Mouse (Mus musculus) neural tube, embryonic 14.5 days (tissue): ENCODE measurements around the gene Rnf225. TPM values are rescaled to one million over a fixed set of nuclear protein-coding genes. Genes with fewer than 3 reads are reported as not detected.
A peak's percentile ranks its signal among the peaks of the same experiment; 100 is the strongest.

Experiments
- ATAC-seq: fragments of 200-750 bp; cut with Nextera tagmentation; 2 replicates; pipeline ENCODE4 v1.8.0; 2017; ENCODE audit warnings: low read depth, mild to moderate bottlenecking, moderate TSS enrichment, moderate library complexity
- H3K27ac ChIP-seq: fragments of 300-500 bp; sonication (generic); 2 replicates; pipeline ENCODE4 v1.5.1; 2014; ENCODE audit warnings: low read depth, mild to moderate bottlenecking, control low read depth, low read length, moderate library complexity, mixed read lengths
- H3K27me3 ChIP-seq: fragments of 300-500 bp; sonication (generic); 2 replicates; pipeline ENCODE4 v1.6.1; 2014; ENCODE audit warnings: low read length; ENCODE audit not compliant: control insufficient read depth, insufficient read depth
- H3K36me3 ChIP-seq: fragments of 300-500 bp; sonication (generic); 2 replicates; pipeline ENCODE4 v1.6.1; 2014; ENCODE audit warnings: low read length, mixed read lengths; ENCODE audit not compliant: control insufficient read depth, insufficient read depth
- H3K4me1 ChIP-seq: fragments of 300-500 bp; sonication (generic); 2 replicates; pipeline ENCODE4 v1.6.1; 2014; ENCODE audit warnings: low read length; ENCODE audit not compliant: control insufficient read depth, insufficient read depth
- H3K4me2 ChIP-seq: fragments of 300-500 bp; sonication (generic); 2 replicates; pipeline ENCODE4 v1.6.1; 2014; ENCODE audit warnings: mild to moderate bottlenecking, low read depth, low read length, control low read depth
- H3K4me3 ChIP-seq: fragments of 300-500 bp; sonication (generic); 2 replicates; pipeline ENCODE4 v1.5.1; 2014; ENCODE audit warnings: low read depth, low read length, control low read depth, mixed read lengths
- H3K9ac ChIP-seq: fragments of 300-500 bp; sonication (generic); replicated peaks from 2 replicates; pipeline ENCODE4 v1.6.1; 2014; ENCODE audit warnings: low read depth, mild to moderate bottlenecking, control low read depth, low read length, mixed read lengths
- H3K9me3 ChIP-seq: fragments of 300-500 bp; sonication (generic); 2 replicates; pipeline ENCODE4 v1.6.1; 2016; ENCODE audit warnings: low read length; ENCODE audit not compliant: control insufficient read depth
- WGBS: fragments of 180-500 bp; shearing (Covaris S2); extraction: QIAGEN DNeasy Blood & Tissue Kit; methylation state at CpG from one replicate; pipeline ENCODE4 v1.1.7; 2014; 5-methylcytosine and 5-hydroxymethylcytosine counted together
- polyA plus RNA-seq: library from polyadenylated mRNA; unstranded; fragments of >200 nt; fragmentation: Nextera tagmentation; extraction: Ambion mirVana; gene quantifications from 2 replicates; pipeline ENCODE4 v1.2.1, GENCODE M21; 2014

The Rnf225 gene
- polyA plus RNA-seq, 1 experiment from 2014 or later: 1.3 TPM

- H3K4me1 ChIP-seq: peaks cover 14% of the 10 kb centered on the region
- H3K27ac ChIP-seq: peak overlapping the region; percentile 86
- peak; percentile 45 for ATAC-seq
- peak overlapping the region; percentile 92 for H3K4me2 ChIP-seq
- no peaks in the 10 kb centered on the region for H3K9me3 ChIP-seq
- peaks cover 21% of the 10 kb centered on the region for H3K36me3 ChIP-seq
- WGBS: under 1% methylated on average over 29 of the region's 29 CpGs
- peak overlapping the region; percentile 91 for H3K9ac ChIP-seq
- no peaks in the 10 kb centered on the region; the same call in 1 of the 2 replicates for H3K27me3 ChIP-seq
- H3K4me3 ChIP-seq: peak overlapping the region; percentile 84
Measured at GRCm38 (mm10) chr7:12966104-12966845, 39.1 kb downstream of the Rnf225 start.

- no peak overlapping the region for H3K9ac ChIP-seq
- WGBS: 96% methylated on average over 25 of the region's 25 CpGs
- H3K4me3 ChIP-seq: no peak overlapping the region
- peaks cover 32% of the 10 kb centered on the region for H3K36me3 ChIP-seq
- no peak for ATAC-seq
- no peaks in the 10 kb centered on the region; the same call in 1 of the 2 replicates for H3K27me3 ChIP-seq
- H3K4me2 ChIP-seq: no peak overlapping the region
- H3K27ac ChIP-seq: no peak overlapping the region
- H3K4me1 ChIP-seq: peaks cover 12% of the 10 kb centered on the region
- no peaks in the 10 kb centered on the region for H3K9me3 ChIP-seq
Measured at GRCm38 (mm10) chr7:12970906-12971305, 43.7 kb downstream of the Rnf225 start.

GRCm38 (mm10) chr7:12977682-12978389 lies 50.6 kb downstream of the Rnf225 start, which contains the start of gene Zfp446:
Zfp446 (plus strand) TSS chr7:12977848.
- WGBS: under 1% methylated on average over 49 of the region's 49 CpGs
- Histone ChIP-seq H3K36me3 (no peaks in the 10 kb centered on the region), H3K27ac (peak within 1 kb of the TSS; percentile 82), H3K4me2 (peak within 1 kb of the TSS; percentile 71), H3K9me3 (no peaks in the 10 kb centered on the region), H3K4me1 (peaks cover 6% of the 10 kb centered on the region; the same call in 1 of the 2 replicates), H3K4me3 (peak within 1 kb of the TSS; percentile 43), H3K27me3 (no peaks in the 10 kb centered on the region), H3K9ac (peak within 1 kb of the TSS; percentile 63)
- ATAC-seq: peak; percentile 99

- Histone ChIP-seq H3K27me3 (no peaks in the 10 kb centered on the region), H3K9me3 (no peaks in the 10 kb centered on the region), H3K9ac (peak overlapping the region; percentile 63; the same call in 1 of the 2 replicates), H3K36me3 (no peaks in the 10 kb centered on the region), H3K27ac (peak overlapping the region; percentile 82; the same call in 1 of the 2 replicates), H3K4me2 (peak overlapping the region; percentile 71; the same call in 1 of the 2 replicates), H3K4me3 (0 out of 2 replicates have a peak overlapping the region, but pooled peaks have one; percentile 43), H3K4me1 (peaks cover 6% of the 10 kb centered on the region; the same call in 1 of the 2 replicates)
- no peak for ATAC-seq
- WGBS: 84% methylated on average over 18 of the region's 18 CpGs
Measured at GRCm38 (mm10) chr7:12978931-12979722, 51.9 kb downstream of the Rnf225 start.

- 37% methylated on average over 6 of the region's 6 CpGs for WGBS
- H3K27me3 ChIP-seq: no peaks in the 10 kb centered on the region
- H3K36me3 ChIP-seq: no peaks in the 10 kb centered on the region
- no peaks in the 10 kb centered on the region for H3K9me3 ChIP-seq
- no peak overlapping the region for H3K4me2 ChIP-seq
- no peak overlapping the region for H3K27ac ChIP-seq
- H3K9ac ChIP-seq: no peak overlapping the region
- H3K4me3 ChIP-seq: no peak overlapping the region
- peaks cover 6% of the 10 kb centered on the region; the same call in 1 of the 2 replicates for H3K4me1 ChIP-seq
- ATAC-seq: no peak
Measured at GRCm38 (mm10) chr7:12979776-12980175, 52.6 kb downstream of the Rnf225 start.

GRCm38 (mm10) chr7:12980291-12980690 lies 53.1 kb downstream of the Rnf225 start:
- ATAC-seq: no peak
- WGBS: 88% methylated on average over 7 of the region's 7 CpGs
- no peak overlapping the region for H3K27ac ChIP-seq
- peaks cover 6% of the 10 kb centered on the region; the same call in 1 of the 2 replicates for H3K4me1 ChIP-seq
- no peaks in the 10 kb centered on the region for H3K36me3 ChIP-seq
- H3K9ac ChIP-seq: no peak overlapping the region
- H3K4me2 ChIP-seq: no peak overlapping the region
- H3K4me3 ChIP-seq: no peak overlapping the region
- no peaks in the 10 kb centered on the region for H3K27me3 ChIP-seq
- no peaks in the 10 kb centered on the region for H3K9me3 ChIP-seq

Other genes starting within 250 kb of the Rnf225 start
- not detected in 2 replicates for gene Vmn2r55, start 242.4 kb upstream of the Rnf225 start, polyA plus RNA-seq
- 0.08 TPM in 1 of 2 replicates, not detected in the other for gene Vmn2r56, start 192.4 kb upstream of the Rnf225 start, polyA plus RNA-seq
- 28.5 and 30.3 TPM in 2 replicates for gene Zscan18, start 123.8 kb upstream of the Rnf225 start, polyA plus RNA-seq
- gene Zfp329, start 108.6 kb upstream of the Rnf225 start, polyA plus RNA-seq: 41.0 and 42.6 TPM in 2 replicates
- gene Zfp110, start 92.7 kb upstream of the Rnf225 start, polyA plus RNA-seq: 24.1 and 27.7 TPM in 2 replicates
- 7.4 and 7.9 TPM in 2 replicates for gene Zfp128, start 46.2 kb upstream of the Rnf225 start, polyA plus RNA-seq
- gene Zscan22, start 29.6 kb upstream of the Rnf225 start, polyA plus RNA-seq: 13.2 and 13.6 TPM in 2 replicates
- gene Rps5, start 5.1 kb upstream of the Rnf225 start, polyA plus RNA-seq: 687 and 695 TPM in 2 replicates
- gene Zfp324, start 38.4 kb downstream of the Rnf225 start, polyA plus RNA-seq: 10.6 and 12.7 TPM in 2 replicates
- 9.8 and 10.3 TPM in 2 replicates for gene Zfp446, start 50.4 kb downstream of the Rnf225 start, polyA plus RNA-seq
- 0.17 and 0.37 TPM in 2 replicates for gene Slc27a5, start 70.8 kb downstream of the Rnf225 start, polyA plus RNA-seq
- 251 and 280 TPM in 2 replicates for gene Trim28, start 71.7 kb downstream of the Rnf225 start, polyA plus RNA-seq
- gene Zbtb45, start 82.6 kb downstream of the Rnf225 start, polyA plus RNA-seq: 36.0 and 40.5 TPM in 2 replicates
- gene Chmp2a, start 107.4 kb downstream of the Rnf225 start, polyA plus RNA-seq: 196 and 199 TPM in 2 replicates
- gene Ube2m, start 110.9 kb downstream of the Rnf225 start, polyA plus RNA-seq: 142 and 146 TPM in 2 replicates
- 8.4 and 9.0 TPM in 2 replicates for gene Mzf1, start 127.3 kb downstream of the Rnf225 start, polyA plus RNA-seq
- 0.06 and 0.17 TPM in 2 replicates for gene Vmn1r85, start 167.8 kb downstream of the Rnf225 start, polyA plus RNA-seq
- not detected in 2 replicates for gene Vmn1r86, start 192.5 kb downstream of the Rnf225 start, polyA plus RNA-seq
- gene Vmn1r87, start 212.7 kb downstream of the Rnf225 start, polyA plus RNA-seq: not detected in 2 replicates
- gene Vmn1r88, start 232.2 kb downstream of the Rnf225 start, polyA plus RNA-seq: not detected in 2 replicates